Mouse (Mus musculus): Measurements from ENCODE around the gene Thada.
A peak's percentile ranks its signal among the peaks of the same experiment; 100 is the strongest.
"Not testable (repeated sequence)": the region's sequence is repeated elsewhere in the genome, so short reads cannot be mapped to it uniquely, and the experiment has no call there.

The Thada gene

DNA sequence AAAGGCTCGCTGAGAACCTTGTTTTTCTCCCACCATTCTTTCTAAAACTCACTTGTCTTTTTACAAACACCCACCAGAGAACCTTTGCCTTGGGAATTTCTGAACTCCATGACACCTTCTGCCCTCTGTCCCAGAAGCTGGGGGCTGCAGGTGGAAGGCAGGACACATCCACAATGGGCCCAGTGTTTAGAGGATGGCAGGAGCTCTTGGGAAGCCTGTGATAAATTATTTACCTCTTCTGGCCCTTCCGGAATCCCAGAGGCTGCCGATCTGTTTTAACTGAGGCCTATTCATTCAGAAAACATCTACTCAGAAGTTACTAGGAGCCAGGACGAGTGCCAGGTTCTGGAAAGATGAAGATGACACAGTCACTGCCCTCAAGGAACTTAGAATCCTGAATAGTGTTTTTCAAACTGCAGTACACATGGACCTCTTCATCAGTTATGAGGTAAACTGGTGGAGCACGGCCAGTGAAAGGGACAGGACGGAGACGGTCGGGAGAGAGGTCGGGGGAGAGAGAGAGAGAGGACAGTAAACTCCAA is 209.7 kb downstream of the Thada start:
- DNase-seq = no peak

DNA sequence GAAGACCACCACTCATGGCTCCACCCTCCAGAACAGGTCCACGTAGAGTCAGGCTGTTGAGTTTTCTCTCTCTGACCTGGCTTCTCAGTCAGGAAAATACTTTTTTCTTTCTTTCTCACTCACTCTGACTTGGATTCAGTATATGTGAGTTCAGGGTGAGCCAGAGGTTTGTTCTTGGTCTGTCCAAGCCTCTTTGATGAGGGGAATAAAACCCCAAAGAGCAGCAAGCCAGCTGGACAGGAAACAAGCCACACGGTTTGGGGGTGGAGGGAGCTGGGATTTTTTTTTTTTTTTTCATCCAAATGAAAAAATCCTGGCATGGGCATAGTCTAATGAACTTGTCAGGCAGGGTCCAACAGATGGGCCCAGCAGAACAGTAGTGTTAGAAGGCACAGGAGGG is 210.2 kb downstream of the Thada start:
- no peak for DNase-seq

DNA sequence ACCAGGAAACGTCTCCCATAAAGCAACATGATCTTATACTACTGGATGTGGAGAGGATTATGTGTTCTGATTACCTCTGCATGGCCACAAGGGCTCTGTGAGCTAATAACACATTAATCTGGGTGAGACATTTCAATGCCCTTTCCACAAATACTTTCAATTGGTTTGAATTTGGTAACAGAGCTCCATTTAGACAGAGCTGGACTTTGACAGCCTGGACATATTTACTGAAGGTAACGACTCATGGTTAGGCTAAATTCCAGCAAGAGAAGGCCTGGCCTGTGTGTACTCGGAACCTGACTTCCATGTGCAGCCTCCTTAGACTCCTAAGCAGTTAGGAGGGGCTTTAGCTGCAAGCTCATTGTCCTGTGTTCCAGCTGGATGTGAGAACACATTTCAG is 214.6 kb downstream of the Thada start:
- DNase-seq = no peak

DNA sequence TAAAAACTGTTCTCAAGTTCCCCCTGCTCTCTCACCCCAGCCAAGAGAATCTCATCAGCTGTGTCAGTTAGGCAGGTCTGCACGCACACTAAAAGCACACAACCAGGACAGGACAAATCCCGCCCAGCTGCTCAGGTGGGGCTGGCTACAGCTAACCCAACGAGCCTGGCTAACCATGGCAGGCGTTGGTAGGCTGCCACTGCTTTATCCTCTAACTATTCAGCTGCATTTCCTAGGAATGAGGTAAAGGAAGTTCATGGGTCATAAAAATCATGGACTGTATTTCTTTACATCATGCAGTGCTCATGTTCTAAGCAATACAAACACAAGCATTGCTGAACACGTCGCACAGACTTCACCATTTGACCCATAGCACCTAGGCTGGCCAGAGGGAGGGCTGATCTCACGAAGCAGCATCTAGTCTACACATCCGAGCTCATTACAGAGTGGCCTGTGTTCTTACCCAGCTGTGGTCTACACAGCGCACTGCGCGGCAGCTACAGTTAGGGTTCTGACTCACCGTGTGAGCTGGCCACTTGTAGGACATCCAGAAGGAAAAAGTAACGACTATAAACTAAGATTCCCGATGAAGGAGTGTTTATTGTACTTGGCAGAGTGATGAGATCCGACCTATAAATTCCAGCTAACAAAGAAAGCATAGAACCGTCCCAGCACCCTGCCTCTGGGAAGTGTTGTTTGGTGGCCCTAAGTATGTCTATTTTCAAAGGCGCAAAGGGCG is 221.7 kb downstream of the Thada start:
- no peak for DNase-seq

DNA sequence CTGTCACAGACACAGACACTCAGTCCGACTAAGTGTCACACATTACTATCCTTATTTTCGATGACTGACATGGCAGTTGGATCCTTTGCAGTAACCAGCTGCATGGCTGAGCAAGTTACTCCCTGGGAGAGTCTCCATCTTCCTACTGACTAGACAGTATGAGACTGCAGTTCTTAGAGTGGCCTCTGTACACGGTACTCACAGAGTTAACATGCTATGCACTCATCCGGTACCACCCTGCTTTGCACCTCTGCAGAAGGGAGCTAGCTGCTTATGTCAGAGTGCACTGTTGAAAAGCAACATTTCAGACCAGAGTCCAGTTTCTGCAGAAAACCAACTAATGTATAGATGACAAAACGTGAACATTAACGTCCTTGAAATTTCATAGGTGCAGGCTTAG is 222.2 kb downstream of the Thada start:
- DNase-seq = no peak

DNA sequence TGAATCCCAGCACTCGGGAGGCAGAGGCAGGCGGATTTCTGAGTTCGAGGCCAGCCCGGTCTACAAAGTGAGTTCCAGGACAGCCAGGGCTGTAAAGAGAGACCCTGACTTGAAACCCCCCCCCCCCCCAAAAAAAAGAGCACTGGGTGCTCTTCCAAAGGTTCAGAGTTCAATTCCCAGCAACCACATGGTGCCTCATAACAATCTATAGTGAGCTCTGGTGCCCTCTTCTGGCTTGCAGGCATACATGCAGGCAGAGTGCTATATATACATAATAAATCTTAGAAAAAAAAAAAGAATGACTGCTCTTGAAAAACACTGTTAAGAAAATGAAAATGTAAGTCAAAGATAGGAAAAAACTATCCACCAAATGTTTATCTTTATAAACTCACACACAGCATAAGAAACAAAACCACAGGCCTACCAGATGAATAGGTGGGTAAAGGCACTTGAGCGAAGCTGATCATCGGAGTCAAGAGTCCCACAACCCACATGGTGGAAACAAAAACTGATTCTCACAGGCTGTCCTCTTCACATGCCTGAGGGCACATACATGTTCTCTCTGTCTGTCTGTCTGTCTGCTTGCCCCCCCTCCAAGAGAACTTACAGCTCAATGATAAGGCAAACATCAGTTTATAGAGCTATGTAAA is 224.6 kb downstream of the Thada start:
- peak; percentile 33 for DNase-seq

DNA sequence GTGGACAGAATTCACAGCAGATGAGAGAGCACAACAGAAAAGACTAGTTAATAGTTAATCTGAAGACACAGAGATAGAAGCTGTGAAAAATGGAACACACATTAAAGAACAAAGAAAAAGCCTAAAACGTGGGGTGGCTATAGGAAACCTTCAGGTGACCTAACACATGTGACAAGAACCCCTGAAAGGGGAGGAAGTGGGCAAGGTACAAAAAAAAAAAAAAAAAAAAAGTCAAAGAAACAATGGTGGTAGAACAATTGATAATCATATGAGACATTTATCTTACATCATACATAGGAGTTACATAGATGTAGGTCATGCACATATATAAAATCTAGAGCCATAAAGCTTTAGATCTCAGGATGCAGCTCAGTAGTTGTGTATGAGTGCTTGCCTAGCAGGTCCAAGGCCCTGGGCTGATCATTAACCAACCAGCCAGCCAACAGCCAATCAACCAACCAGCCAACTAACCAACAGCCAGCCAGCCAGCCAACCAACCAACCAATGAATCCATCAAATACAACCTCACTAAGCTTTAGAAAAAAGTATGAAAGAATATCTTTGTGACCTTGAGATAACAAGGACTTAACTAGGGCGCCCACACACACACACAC is 226.2 kb downstream of the Thada start:
- DNase-seq = no peak

DNA sequence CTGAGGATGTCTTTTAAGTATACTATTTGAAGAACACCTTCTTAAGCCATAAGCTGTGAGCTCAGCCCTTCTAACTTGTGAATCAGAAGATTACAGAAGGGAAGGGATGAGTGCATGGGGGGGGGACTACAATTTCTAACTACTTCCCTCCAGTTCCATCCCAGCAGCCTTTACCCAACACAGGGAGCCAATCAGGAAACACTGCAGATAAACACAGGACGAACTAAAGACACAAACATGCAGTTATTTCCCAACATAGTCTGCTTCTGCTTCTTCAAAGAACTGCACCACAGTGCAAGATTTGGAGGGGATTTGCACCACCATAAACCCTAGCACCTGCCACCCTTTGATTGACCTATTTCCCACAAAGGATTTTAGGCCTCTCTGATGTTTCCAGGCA is 227.8 kb downstream of the Thada start:
- no peak for DNase-seq

DNA sequence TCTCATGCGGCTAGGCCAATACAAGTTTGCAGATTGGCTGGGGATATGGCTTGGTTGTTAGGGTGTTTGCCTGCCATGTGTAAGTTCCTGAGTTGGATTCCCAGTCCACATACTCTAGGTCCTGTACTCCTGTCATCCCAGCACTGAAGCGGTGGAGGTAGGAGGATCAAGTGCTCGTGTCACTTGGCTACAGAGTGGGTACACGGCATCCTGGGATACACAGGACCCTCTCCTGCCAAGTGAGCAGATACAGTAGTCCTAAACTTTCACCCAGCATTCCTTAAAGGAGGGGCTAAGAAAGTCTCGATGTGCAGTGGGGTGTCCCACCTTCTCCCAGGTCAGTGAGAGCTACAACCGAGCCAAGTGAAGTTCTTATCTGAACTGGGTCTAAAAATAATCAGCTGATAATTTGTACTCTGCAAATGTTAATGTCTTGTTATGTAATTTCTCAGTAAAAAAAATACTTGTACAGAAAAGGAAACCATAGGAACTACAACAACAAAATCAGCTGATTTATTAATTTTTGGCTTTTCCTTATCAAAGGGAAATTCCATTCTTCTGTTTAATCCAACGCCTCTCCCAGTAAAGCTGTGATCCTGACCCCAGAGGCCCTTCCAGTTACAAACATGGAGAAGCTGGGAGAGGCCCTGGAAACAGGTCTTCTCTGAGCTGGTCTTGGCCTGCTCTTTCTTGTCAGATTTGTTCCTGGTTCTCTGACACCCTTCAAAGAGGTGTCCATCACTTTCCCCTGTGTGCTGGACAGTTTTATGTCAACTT is 229.0 kb downstream of the Thada start:
- no peak for DNase-seq

DNA sequence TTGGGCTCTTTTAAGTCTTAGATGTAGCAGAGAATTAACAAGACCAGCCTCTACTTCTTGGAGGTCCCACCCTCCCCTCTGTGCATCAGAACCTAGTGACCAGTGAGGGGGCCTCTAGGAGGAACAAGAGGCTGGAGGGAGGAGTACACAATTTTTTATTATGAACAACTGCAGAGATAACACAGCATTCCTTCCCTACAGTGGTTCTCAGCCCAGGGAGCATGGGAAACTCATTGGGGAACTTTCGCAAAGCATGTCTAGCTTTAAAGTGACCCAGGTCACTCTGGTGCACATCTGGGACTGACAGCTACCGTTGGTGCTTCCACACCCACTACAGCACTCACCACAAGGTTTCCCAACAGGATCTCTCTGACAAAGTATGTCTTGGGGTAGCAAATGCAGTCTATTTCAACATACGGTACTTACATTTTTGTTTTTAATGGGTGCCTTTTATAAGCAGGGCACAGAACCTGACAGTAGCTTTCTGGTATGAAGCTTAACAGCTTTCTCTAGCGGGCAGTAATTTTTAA is 230.5 kb downstream of the Thada start:
- DNase-seq = no peak

DNA sequence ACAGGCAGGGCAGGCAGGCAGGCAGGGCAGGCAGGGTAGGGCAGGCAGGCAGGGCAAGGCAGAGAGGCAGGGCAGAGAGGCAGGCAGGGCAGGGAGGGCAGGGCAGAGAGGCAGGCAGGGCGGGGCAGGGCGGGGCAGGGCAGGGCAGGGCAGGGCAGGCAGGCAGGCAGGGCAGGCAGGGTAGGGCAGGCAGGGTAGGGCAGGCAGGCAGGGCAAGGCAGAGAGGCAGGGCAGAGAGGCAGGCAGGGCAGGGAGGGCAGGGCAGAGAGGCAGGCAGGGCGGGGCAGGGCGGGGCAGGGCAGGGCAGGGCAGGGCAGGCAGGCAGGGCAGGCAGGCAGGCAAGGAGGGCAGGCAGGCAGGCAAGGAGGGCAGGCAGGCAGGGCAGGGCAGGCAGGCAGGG is 231.2 kb downstream of the Thada start:
- DNase-seq = not testable (repeated sequence)

DNA sequence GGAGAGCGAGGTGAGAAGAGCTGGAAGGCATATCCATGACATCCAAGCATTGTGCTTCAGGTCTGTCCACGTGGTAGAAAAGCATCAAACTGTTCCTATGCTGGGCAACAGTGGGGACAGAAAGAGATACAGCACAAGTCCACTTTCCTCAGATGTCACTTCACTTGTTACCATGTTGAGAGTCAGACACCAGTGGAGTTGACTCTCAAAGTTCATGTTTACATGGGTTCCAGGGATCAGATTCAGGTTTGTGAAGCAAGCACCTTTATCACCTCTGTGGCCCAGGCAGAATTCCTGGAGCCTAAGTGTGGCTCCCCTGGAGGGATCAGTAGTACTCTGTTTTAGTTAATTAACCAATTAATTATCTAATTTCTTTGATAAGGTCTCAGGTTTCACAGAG is 232.2 kb downstream of the Thada start:
- no peak for DNase-seq

DNA sequence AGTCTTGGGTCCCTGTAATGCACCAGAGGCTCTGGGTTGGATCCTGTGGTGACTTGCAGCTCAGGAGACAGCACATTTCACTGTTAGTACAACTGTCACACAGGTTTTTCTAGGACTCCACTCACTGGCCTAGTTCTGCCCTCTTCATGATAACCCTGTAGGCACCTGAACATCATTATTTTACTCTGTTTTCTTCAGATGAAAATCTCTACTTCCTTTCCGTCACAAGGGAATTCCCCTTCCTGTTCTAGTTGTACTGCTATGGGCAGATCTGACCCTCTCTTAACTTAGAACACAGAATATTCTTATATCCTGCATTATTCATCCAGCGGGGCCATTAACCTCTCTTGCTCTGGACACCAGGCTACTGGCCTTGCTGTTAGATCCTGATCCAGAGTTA is 234.6 kb downstream of the Thada start:
- DNase-seq = no peak

DNA sequence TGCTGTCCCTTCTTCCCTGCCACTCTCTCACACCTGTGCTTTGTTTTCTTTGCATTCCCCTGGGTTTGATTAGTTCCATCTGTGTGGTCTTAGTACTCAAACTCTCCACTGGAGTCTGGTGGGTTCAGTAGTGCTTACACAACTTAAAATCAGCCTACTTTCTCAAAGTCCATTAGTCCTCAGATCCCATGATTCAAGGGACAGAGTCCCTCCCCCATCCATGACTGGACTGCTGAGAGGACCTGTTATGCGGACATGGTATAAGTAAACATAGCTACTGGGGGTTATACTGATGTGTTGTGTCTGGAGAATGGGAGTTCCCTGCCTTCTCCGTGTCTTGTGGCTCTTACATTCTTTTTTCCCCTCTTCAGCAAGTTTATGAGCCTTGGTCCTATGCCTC is 237.8 kb downstream of the Thada start:
- DNase-seq = no peak

DNA sequence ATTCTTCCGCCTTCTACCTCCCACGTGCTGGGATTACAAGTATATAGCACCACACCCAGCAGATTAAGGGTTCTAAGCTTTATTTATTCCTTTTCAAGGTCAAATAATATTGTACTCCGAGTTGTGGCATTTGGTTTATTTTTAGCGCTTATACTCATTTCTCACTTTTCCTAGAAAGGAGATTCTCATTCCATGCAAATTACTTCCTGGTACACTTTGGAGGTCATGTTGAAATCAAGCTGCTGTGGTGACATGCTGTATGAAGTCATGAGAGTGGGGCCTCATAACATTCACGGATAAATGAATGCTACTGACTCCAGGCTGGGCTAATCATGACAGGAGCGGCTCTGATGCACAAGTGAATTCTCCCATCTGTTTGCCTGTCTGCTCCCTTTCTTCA is 239.3 kb downstream of the Thada start:
- DNase-seq = no peak

DNA sequence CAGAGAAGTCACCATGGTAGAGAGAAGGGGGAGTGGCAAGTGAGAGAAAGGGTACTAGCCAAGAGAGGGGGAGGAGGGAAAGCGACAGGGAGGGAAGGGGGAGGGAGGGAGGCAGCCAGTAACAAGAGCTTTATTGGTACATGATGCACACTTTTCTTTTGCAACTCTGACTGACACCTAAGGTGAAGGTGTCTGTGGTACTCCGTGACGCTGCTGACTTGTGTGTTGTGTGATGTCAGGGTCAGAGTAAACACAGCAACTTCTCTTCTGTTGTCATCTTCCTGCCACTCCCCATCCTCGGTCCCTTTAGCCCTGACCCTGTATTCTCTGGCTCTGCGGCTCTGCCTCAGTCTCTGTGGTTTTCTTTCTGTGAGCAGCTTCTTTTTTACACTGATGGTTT is 239.8 kb downstream of the Thada start:
- DNase-seq = no peak

DNA sequence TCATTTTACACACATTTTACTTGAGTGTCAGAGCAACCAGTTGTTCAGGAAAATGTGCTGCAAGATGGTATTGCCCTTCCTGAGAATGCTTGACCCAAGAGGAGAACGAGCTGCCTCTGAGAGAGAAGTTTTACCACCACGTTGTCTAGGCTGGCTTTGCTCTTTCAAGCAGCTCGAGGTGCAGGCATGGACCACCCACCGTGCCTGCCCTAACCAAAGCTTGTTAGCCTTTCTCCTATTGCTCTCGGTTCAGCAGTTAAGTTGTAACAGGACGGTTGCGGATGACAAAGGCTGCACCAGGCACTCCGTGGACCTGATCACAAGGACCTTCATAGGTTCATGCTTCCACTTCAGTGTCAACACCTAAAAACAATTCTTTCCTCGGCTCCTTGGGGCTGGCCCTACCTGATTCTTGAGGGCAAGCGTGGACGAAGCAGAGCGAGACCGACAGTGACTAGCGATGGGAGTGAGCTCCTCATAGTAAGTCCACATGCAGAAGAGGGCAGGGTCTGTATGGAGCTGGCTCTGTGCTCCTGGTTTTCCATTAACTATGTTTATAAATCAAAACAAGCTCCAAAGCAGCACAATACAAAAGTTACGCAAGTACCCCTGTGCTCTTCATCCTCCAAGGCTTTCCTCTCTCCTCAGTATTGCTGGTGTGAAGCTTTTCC is 241.7 kb downstream of the Thada start:
- DNase-seq = no peak

DNA sequence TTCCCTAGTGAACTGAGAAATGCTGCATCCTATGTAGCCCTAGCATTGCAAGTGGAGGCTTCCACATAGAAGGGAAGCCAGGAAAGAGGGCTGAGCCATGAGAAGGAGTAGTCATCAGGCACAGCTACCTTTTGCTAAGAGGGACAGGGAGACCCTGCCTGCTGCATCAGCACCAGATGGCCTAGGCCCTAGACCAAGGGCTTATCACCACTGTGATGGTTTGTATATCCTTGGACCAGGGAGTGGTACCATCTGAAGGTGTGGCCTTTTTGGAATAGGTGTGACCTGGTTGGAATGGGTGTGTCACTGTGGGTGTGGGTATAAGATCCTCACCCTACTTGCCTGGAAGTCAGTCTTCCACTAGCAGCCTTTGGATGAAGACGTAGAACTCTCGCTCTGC is 247.2 kb downstream of the Thada start:
- DNase-seq = not testable (repeated sequence)

DNA sequence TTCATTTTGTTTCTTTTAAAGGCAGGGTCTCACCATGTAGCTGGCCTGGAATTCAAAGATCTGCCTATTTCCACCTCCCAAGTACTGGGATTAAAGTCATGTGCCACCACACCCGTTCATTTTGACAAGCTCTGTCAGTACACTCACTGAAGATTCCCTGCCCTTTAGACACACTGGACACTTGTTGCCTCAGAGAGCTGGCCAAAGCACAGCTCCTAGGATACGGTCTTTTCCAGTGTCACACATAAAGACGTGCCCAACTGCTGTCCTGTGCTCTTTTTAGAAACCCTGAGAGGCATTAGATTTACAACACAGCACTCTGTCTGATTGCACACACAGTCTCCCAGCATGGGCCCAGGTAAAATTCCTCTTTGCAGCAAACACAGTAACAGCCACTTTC is 248.3 kb downstream of the Thada start:
- DNase-seq = no peak

DNA sequence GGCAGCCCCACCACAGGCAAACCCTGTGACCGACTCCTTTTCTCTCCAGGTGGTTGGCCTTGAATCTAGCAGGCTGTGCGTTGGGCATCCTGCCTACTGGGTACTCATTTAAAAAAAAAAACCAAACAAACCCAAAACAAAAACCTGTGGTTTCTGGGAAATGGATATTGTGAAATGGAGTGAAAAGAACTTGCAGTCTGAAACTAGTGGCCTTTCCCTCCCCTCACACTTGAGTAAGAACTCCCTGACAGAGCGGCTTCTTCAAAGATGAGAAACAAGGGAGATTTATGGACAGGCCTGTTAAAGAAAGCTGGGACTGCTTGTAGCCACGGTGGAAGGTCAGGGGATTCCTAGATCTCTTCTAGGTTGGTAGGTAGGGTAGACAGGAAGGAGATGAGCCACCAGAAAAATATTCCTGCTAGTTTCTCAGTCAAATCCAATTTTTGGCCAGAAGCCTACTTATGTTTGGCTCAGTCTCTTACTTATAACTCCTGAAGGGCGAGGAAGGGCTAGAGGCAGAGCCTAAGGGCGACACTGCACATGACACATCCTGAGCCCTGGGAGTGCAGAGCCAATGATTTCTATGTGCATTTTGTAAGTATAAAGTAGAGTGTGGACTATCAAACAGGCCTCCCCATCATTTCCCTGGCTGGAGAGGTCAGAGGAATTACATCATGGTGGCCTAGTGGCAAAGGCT is 250.6 kb downstream of the Thada start:
- no peak for DNase-seq

DNA sequence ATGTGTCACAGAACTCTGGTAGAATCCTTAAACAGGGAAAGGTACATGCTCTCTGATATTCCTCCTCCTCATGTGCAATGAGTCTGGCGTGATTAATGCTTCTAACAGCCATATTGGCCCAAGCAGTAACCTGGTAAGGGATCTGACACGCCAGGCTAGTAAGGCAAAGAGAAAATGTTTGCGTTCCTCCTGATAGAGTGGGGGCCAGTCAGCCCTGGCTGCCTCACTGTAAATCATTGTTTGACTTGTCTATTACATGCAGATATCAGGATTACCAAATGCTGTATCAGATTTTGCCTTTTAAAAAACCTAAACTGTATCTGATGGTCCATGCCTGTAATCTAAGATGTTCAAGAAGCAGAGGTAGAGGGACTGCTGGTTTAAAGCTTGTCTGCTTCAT is 252.5 kb downstream of the Thada start:
- DNase-seq = no peak

DNA sequence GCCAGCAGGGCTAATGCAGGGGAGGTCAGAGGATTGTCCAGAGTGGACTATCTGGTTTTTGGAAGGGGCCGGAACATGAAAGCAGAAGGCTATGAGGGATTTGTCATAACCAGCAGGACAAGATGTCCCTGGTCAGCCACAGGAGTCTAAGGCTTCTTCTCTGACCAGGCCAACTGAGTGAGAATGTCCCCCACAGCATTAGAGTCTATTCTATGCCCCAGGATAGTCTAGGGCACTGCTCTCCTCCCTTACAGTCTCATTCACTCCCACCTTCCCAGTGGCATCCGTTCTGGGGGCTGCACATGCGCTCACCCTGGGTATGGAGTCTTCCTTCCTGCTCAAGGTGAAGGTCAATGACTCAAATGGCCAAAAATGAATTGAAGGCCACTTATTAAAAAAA is 258.4 kb downstream of the Thada start:
- DNase-seq = no peak
